Mouse (Mus musculus): ENCODE measurements around the gene Atpif1. TPM values are rescaled to one million over a fixed set of nuclear protein-coding genes. Genes with fewer than 3 reads are reported as not detected.
"Not testable (repeated sequence)": the region's sequence is repeated elsewhere in the genome, so short reads cannot be mapped to it uniquely, and the experiment has no call there.

Gene Atpif1
- polyA plus RNA-seq (2017; shearing (Covaris generic)) = 100 to 1,000 TPM; 180 to 267 (median 200) TPM

DNA sequence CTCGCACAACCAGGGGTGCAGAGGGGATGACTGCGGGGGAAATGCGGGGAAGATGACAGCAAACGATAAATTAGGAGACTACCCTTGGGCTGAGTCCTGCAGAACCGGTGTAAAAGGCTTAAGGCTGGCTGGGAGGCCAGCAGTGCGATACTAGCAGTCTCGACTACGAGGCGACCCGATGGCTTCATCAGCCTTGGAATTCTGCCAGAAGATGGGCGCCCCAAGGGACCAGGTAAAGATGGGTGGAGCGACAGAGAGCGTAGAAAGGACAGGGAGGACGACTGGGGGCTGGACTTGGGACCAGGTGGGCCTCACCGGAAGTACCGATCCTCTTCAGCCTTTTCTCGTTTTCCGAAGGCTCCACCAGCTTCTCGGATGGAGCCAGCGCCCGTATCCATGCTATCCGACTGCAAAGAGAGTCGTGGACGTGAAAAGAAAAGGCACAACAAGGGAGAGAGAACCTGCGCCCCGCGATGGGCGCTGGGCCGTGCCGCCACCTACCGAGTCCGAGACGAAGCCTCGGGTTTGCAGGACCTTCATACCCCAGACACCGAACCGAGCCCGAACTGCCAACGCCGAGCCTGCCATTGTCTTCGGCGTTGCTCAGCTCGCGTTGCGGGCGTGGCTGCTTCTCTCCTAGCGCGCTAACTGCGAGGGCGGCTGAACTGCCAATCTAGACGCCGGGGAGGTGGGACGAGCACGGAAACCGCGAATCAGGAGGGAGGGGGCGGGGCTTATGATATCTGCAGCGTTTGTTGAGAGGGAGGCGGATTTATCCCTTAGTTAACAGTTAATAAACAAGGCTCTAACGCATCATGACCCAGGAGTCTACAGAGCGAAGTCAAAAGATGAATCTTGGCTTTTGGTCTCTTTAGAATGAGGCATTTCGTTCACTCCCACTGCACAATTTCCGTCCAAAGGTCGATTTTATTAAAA is at the start of gene Atpif1:
Gene Atpif1 (minus strand): TSS at position 679 of the 936 bp plus-strand sequence.
- peak; percentile 93 for ATAC-seq

GRCm38 (mm10) chr4:132574809-132575347 is 41.4 kb upstream of the Atpif1 start:
- ATAC-seq = no peak

GRCm38 (mm10) chr4:132573327-132573726 is 39.9 kb upstream of the Atpif1 start:
- ATAC-seq = no peak

DNA sequence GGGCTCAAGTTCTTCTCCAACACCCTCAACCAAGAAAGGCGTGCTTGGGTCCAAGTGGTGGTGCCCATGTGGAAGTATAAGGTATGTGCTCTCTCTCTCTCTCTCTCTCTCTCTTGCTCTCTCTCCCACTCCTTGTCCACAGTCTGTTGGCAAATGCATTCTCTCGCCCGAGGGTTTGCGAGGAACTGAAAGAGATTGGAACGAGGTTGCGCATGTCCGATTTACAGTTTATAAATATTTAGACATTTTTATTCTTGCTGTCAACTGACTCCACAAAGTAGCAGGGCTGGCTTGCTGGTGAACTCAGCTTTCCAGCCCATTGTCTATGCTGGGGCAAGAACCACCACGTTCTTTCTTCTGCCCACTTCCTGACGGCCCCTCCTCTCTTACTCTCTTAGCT is 37.7 kb upstream of the Atpif1 start:
- ATAC-seq = no peak

DNA sequence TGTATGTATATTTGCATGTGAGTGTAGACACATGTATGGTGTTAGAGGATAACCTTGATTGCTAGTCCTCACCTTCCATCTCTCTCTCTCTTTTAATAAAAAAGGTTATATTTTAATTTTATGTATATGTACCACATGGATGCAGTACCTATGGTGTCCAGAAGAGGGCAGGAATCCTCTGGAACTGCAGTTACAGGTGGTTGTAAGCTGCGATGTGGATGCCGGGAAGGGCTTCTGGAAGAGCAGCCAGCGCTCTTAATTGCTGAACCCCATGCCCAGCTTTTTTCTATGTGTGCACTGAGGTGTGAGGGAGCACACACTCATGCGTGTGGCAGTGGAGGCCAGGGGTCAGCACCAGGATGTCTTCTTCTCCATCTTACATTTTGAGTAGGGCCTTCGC is 35.7 kb upstream of the Atpif1 start:
- ATAC-seq = no peak

- ATAC-seq = no peak
Measured at GRCm38 (mm10) chr4:132567361-132567779, 33.9 kb upstream of the Atpif1 start.

DNA sequence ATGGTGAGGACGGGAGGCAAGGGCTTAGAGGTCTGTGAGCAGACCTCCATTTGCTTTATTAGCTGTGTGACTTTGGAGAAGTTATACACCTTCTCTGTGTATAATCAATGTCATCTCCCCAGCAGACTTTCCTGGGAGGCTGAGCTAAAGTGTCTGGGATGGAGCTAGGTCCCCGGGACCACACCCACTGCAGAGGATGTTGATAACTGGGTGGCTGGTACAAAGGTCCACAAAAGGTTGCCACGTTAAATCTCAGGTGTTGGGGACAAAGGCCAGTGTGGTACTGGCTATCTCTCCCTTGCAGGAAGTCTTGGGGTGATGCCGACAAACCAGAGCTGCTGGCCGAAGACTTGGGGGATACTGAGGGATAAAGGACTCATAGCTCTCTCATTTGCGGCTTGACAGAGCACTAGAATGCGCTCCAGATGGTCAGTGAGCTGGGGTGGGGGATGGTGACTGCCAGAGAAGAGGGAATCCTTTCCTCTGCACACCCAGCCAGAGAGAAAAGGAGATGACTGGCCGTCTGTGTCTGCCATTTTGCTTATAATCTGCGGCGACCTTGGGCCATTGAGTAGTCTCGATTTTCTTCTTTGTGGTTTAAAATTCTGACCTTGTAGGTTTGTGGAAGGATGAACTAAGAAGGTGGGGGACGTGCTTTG is 31.8 kb upstream of the Atpif1 start:
- no peak for ATAC-seq

GRCm38 (mm10) chr4:132563965-132564364 is 30.5 kb upstream of the Atpif1 start, which contains the start of gene Ptafr:
Gene Ptafr, plus strand, starts transcription at chr4:132564067.
- ATAC-seq = no peak

- ATAC-seq = no peak
Measured at GRCm38 (mm10) chr4:132563261-132563660, 29.8 kb upstream of the Atpif1 start.

- ATAC-seq = not testable (repeated sequence)
Measured at GRCm38 (mm10) chr4:132555550-132555949, 22.1 kb upstream of the Atpif1 start.

DNA sequence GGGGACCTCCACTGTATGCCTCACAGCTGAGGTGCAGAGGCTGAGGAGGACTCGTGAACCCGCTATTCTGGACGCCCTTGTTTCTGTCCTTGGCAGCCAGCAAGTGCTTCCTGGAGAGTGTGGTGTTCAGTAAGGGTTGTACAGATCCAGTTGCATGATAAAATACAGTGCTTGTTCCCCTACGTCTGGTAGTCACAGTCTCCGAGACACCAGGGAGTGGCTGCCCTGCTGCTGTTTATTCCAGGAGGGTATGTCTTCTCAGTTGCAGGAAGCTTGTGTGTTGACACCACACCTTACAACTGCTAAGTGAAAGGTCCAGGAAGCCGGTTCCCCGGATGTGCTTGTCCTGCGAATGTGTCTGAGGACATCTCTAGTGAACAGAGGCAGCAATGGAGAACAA is 21.2 kb upstream of the Atpif1 start:
- no peak for ATAC-seq

DNA sequence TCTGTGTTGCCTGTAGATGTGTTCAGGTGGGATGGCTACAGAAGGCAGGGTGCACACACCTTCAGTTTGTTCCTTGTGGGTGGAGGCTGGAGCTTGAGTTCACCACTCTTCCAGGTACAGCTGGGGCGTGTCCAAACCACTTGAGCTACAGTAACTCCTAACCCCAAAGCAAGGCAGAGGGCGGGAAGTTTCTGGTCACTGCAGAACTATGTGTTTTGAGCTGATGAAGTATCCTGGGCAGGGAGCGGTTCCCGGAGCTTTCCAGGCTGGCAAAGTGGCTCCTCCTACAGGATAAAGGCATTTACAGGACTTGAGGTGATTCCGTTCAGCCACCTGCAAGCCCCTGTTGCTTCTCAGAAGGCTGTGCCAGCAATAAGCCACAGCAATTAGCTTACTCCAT is 20.8 kb upstream of the Atpif1 start:
- no peak for ATAC-seq

DNA sequence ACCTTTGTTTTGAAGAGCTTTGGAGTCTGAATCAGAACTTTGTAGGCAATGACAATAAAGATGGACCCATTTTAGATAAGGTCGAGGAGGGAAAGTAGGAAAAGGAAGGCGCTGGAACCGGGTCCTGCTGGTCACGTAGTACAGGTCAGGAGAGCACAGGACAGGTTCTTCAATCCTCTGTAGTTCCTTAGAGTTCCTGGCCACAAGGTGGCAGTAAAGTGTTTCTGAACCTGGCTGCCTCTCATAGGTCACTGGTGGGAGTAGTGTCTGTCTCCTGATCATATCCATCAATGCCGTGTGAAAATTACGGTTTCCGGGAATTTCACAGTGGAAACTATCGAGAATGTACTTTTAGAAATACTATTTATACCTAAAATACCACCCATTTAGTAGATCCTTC is 12.4 kb upstream of the Atpif1 start:
- ATAC-seq = peak; percentile 67

GRCm38 (mm10) chr4:132542724-132543123 is 9.3 kb upstream of the Atpif1 start:
- ATAC-seq = no peak

- no peak for ATAC-seq
Measured at GRCm38 (mm10) chr4:132541413-132541812, 8.0 kb upstream of the Atpif1 start.

DNA sequence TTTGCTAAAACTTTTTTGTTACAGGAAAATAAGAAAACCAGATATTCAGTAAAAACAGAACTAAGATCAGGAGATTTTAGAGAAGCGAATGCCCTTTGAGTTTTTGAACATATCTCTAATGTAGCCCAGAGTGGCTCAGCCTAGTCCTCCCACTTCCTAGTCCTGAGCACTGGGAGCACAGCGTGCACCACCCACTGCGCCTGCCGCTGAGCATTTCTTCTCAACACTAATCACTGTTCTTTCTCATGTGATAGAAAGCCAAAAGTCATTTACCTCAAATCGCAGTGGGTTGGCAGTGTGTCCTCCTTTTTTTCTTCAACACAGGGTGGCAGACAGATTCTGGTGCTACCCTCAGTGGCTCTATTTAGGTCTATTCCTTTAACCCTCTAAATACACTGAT is 6.0 kb upstream of the Atpif1 start:
- ATAC-seq = no peak

- ATAC-seq = peak; percentile 61
Measured at GRCm38 (mm10) chr4:132535406-132536121, 2.1 kb upstream of the Atpif1 start, which contains the start of gene Dnajc8. Gene Dnajc8, plus strand, starts transcription at chr4:132535550.

DNA sequence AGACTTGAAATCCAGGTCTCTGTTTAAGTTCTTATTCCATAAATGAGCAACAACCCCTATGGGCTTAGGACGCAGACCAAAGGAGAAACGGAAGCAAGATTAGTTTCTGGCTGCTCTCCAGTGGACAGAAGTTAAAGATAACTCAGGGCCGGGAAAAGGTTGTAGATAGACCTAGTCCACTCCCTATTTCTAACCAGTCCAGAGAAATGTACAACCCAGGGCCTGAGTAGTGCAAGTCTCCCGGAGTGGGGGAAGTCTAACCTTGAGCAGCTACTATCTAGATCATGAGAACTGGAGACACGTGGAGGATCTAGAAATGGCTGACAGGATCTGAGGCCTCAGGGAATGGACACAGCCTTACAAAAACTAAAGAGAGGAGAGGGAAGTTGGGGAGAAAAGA is 963 bp downstream of the Atpif1 start:
- no peak for ATAC-seq

DNA sequence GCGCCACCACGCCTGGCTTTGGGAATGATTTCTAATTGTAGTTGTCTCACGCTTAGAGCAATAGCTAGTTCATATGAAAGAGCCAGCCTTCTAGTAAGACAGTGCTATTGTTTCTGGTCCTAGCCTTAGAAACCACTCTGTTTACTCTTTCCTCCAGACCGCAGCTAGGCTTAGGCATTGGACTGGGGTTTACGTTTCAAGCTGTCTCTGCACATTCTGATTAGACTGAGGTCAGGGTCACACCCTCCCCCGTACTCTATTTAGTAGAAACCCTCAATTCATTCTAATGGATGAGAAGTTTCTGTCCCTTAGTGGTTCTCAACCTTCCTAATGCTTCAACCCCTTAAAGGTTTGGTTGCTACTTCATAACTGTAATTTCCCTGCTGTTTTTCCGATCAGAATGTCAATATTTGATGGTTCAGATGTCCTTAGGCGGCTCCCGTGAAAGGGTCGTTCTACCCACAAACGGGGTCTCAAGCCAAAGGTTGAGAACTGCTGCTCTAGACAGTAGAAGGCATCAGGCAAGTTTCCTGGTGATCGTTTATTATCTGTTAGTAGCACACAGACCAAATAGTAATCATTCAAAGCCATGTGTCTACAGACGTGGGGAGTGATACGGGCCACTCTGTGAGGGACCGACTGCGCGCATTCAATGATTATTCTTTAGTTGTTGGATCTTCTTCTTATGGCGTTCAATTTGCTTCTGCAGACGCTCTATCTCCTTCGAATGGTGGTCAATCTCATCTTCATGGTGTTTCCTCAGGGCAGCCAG is 3.2 kb downstream of the Atpif1 start:
- no peak for ATAC-seq

DNA sequence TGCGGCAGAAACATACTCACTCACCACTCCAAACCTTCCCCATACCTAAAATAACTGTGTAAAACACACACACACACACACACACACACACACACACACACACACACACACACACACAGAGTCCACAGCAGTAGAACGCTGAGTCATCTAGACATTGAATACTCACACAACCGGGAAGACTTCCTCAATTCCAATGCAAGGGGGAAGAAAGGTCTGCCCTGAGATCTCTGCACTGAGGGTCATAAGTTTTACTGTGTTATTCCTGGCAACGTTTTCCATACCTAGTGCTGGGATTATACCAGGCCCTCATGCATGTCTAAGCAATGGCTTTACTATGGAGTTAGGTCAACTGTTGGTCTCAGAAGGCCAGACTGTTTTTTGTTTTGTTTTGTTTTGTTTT is 4.1 kb downstream of the Atpif1 start:
- no peak for ATAC-seq

DNA sequence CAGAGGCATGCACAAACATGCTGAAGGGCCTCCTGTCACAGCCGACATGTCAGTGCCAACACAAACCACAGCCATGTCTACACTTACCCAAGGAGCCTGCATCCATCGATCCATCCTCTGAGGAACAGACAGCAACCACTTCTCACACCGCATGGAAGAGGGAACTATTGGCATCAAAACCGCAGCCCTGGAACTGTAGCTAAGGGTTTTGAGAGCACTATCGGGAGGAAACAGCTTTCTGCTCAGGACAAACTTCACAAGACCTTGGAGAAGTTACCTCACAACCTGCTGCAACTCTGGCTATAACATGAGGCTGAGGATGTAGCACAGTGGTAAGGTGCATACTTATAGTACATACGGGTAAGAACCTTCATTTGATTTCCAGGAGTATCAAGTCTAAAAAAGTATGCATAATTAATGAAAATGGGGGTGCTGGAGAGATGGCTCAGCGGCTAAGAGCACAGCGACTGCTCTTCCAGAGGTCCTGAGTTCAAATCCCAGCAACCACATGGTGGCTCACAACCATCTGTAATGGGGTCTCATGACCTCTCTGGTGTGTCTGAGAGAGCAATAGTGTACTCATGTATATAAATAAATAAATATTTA is 5.4 kb downstream of the Atpif1 start:
- ATAC-seq = no peak
